Mouse (Mus musculus) CH12.LX (cell line): ENCODE results near the gene Olfr455. TPM values are rescaled to one million over a fixed set of nuclear protein-coding genes. Genes with fewer than 3 reads are reported as not detected.

Experiments
- DNase-seq: peaks from one replicate; pipeline ENCODE4 v3.0.0-alpha.2; 2013; ENCODE audit errors: extremely low read depth
- H3K27ac ChIP-seq: 2 replicates; pipeline ENCODE4 v1.5.1; 2012; ENCODE audit warnings: low read depth, mild to moderate bottlenecking, control low read depth, moderate library complexity; ENCODE audit not compliant: insufficient read depth
- H3K27me3 ChIP-seq: replicated peaks from 2 replicates; pipeline ENCODE3; 2012; ENCODE audit warnings: inconsistent platforms
- H3K36me3 ChIP-seq, 2 experiments: replicated peaks in 1 of 2; 2 replicates each; pipeline versions ENCODE3 to v1.6.1; 2012; ENCODE audit warnings: inconsistent platforms in 1 of 2, low read length in 1 of 2, mild to moderate bottlenecking in 1 of 2, mixed read lengths in 1 of 2, moderate library complexity in 1 of 2; ENCODE audit not compliant: control insufficient read depth in 1 of 2, insufficient read depth in 1 of 2
- H3K4me1 ChIP-seq, 2 experiments: 2 replicates each; pipeline ENCODE4 v1.6.1; 2012; ENCODE audit warnings: inconsistent platforms in 1 of 2, moderate library complexity in 1 of 2; ENCODE audit not compliant: insufficient read depth in 2 of 2, control insufficient read depth in 1 of 2
- H3K4me2 ChIP-seq: 2 replicates; pipeline ENCODE4 v1.6.1; 2012; ENCODE audit warnings: low read depth, mild to moderate bottlenecking, control low read depth; ENCODE audit not compliant: poor library complexity, insufficient read depth, severe bottlenecking
- H3K4me3 ChIP-seq, 3 experiments: fragments of 150-350 bp in 1 of 3; sonication (generic) in 1 of 3; replicated peaks in 1 of 3; 2 replicates each; pipeline versions ENCODE3 to v1.5.1; 2011 to 2012; ENCODE audit warnings: low read depth in 2 of 3, low read length in 2 of 3, mild to moderate bottlenecking in 2 of 3, moderate library complexity in 2 of 3, control low read depth in 1 of 3, improper control_type of control experiment in 1 of 3, inconsistent platforms in 1 of 3, mixed read lengths in 1 of 3; ENCODE audit not compliant: poor library complexity in 1 of 3
- H3K79me2 ChIP-seq: replicated peaks from 2 replicates; pipeline ENCODE4 v1.6.1; 2012; ENCODE audit warnings: mild to moderate bottlenecking, moderate library complexity; ENCODE audit not compliant: control insufficient read depth, poor library complexity, insufficient read depth, severe bottlenecking; ENCODE audit errors: extremely low read depth
- H3K9ac ChIP-seq: 2 replicates; pipeline ENCODE4 v1.6.1; 2012; ENCODE audit warnings: low read depth, mild to moderate bottlenecking, control low read depth, moderate library complexity; ENCODE audit not compliant: insufficient read depth
- H3K9me3 ChIP-seq: replicated peaks from 2 replicates; pipeline ENCODE3; 2012; ENCODE audit warnings: low read length, inconsistent platforms, mixed read lengths
- CHD1 ChIP-seq: IDR thresholded peaks from 2 replicates; pipeline ENCODE4 v1.6.1; 2012; ENCODE audit warnings: low read depth, low read length, improper control_type of control experiment, inconsistent platforms
- CHD2 ChIP-seq: IDR thresholded peaks from 2 replicates; pipeline ENCODE4 v1.6.1; 2011; ENCODE audit warnings: low read length, improper control_type of control experiment
- CTCF ChIP-seq, 2 experiments: IDR thresholded peaks in 1 of 2; conservative IDR thresholded peaks in 1 of 2; 2 replicates each; pipeline ENCODE4 v1.5.1; 2011 to 2012; ENCODE audit warnings: low read depth in 2 of 2, low read length in 2 of 2, improper control_type of control experiment in 1 of 2, inconsistent platforms in 1 of 2, mild to moderate bottlenecking in 1 of 2, moderate library complexity in 1 of 2
- ELF1 ChIP-seq: IDR thresholded peaks from 2 replicates; pipeline ENCODE4 v1.6.1; 2014; ENCODE audit warnings: low read depth, mild to moderate bottlenecking, inconsistent platforms, low read length, improper control_type of control experiment
- EP300 ChIP-seq: IDR thresholded peaks from 2 replicates; pipeline ENCODE4 v1.6.1; 2011; ENCODE audit warnings: low read length, improper control_type of control experiment
- ETS1 ChIP-seq: conservative IDR thresholded peaks from 2 replicates; pipeline ENCODE4 v1.6.1; 2012; ENCODE audit warnings: low read depth, mild to moderate bottlenecking, inconsistent platforms, low read length, improper control_type of control experiment, moderate library complexity
- GABPA ChIP-seq: IDR thresholded peaks from 2 replicates; pipeline ENCODE4 v1.6.1; 2012; ENCODE audit warnings: low read depth, low read length, improper control_type of control experiment, inconsistent platforms; ENCODE audit not compliant: insufficient replicate concordance
- HCFC1 ChIP-seq: IDR thresholded peaks from 2 replicates; pipeline ENCODE4 v1.6.1; 2012; ENCODE audit warnings: low read depth, mild to moderate bottlenecking, inconsistent platforms, low read length, improper control_type of control experiment
- IRF4 ChIP-seq: IDR thresholded peaks from 2 replicates; pipeline ENCODE4 v1.6.1; 2014; ENCODE audit warnings: low read depth, mild to moderate bottlenecking, inconsistent platforms, low read length, improper control_type of control experiment
- MAX ChIP-seq: IDR thresholded peaks from 2 replicates; pipeline ENCODE4 v1.6.1; 2011; ENCODE audit warnings: low read length, improper control_type of control experiment
- MYC ChIP-seq: IDR thresholded peaks from 2 replicates; pipeline ENCODE4 v1.6.1; 2011; ENCODE audit warnings: low read depth, mild to moderate bottlenecking, improper control_type of control experiment, low read length
- NELFE ChIP-seq: IDR thresholded peaks from 2 replicates; pipeline ENCODE4 v1.6.1; 2011; ENCODE audit warnings: low read depth, low read length, improper control_type of control experiment
- NRF1 ChIP-seq: IDR thresholded peaks from 2 replicates; pipeline ENCODE4 v1.6.1; 2014; ENCODE audit warnings: low read depth, mild to moderate bottlenecking, inconsistent platforms, low read length, improper control_type of control experiment, moderate library complexity
- POLR2AphosphoS2 ChIP-seq: IDR thresholded peaks from 2 replicates; pipeline ENCODE4 v1.6.1; 2011; ENCODE audit warnings: low read depth, low read length, improper control_type of control experiment
- RAD21 ChIP-seq: IDR thresholded peaks from 2 replicates; pipeline ENCODE4 v1.6.1; 2011; ENCODE audit warnings: low read depth, mild to moderate bottlenecking, low read length, improper control_type of control experiment, moderate library complexity
- RCOR1 ChIP-seq: conservative IDR thresholded peaks from 2 replicates; pipeline ENCODE4 v1.6.1; 2012; ENCODE audit warnings: low read depth, mild to moderate bottlenecking, inconsistent platforms, low read length, improper control_type of control experiment
- SIN3A ChIP-seq: IDR thresholded peaks from 2 replicates; pipeline ENCODE4 v1.6.1; 2012; ENCODE audit warnings: low read length, improper control_type of control experiment, inconsistent platforms
- TBP ChIP-seq: conservative IDR thresholded peaks from 2 replicates; pipeline ENCODE4 v1.6.1; 2011; ENCODE audit warnings: low read depth, low read length, improper control_type of control experiment
- UBTF ChIP-seq: IDR thresholded peaks from 2 replicates; pipeline ENCODE4 v1.6.1; 2012; ENCODE audit warnings: low read depth, mild to moderate bottlenecking, inconsistent platforms, low read length, improper control_type of control experiment, moderate library complexity
- USF2 ChIP-seq: conservative IDR thresholded peaks from 2 replicates; pipeline ENCODE4 v1.6.1; 2011; ENCODE audit warnings: low read depth, low read length, improper control_type of control experiment
- ZC3H11A ChIP-seq: IDR thresholded peaks from 2 replicates; pipeline ENCODE4 v1.6.1; 2012; ENCODE audit warnings: low read depth, mild to moderate bottlenecking, inconsistent platforms, low read length, improper control_type of control experiment
- ZNF384 ChIP-seq: IDR thresholded peaks from 2 replicates; pipeline ENCODE4 v1.6.1; 2012; ENCODE audit warnings: low read depth, low read length, improper control_type of control experiment, inconsistent platforms
- dilution Hi-C: fragments of 300-500 bp; cut with MboI; formaldehyde crosslinking; loops from 2 replicates; pipeline ENCODE4 v1.14.3; 2020; ENCODE audit warnings: low sequenced_read_pairs; ENCODE audit not compliant: extremely low pct_unique_long_range_greater_than_20kb, extremely low pct_ligation_motif_present
- in situ Hi-C: fragments of 300-500 bp; cut with MboI; formaldehyde crosslinking; loops from 3 replicates; pipeline ENCODE4 v1.14.3; 2019; ENCODE audit warnings: low sequenced_read_pairs, low pct_ligation_motif_present, low pct_unique_long_range_greater_than_20kb, mixed read lengths
- polyA plus RNA-seq: library from polyadenylated mRNA; unstranded; fragments of >175 nt; gene quantifications from 2 replicates; pipeline ENCODE4 v1.2.1, GENCODE M21; 2012; ENCODE audit warnings: low read depth; ENCODE audit not compliant: insufficient read length
- total RNA-seq, 2 experiments: library from RNA; depleted of rRNA; stranded (reverse); fragments of 300-350 nt in 1 of 2; fragments of >200 nt in 1 of 2; gene quantifications; 2 replicates each; pipeline ENCODE4 v1.2.3; 2012 to 2014

Gene Olfr455
- total and polyA plus RNA-seq, 3 experiments: not detected

DNA sequence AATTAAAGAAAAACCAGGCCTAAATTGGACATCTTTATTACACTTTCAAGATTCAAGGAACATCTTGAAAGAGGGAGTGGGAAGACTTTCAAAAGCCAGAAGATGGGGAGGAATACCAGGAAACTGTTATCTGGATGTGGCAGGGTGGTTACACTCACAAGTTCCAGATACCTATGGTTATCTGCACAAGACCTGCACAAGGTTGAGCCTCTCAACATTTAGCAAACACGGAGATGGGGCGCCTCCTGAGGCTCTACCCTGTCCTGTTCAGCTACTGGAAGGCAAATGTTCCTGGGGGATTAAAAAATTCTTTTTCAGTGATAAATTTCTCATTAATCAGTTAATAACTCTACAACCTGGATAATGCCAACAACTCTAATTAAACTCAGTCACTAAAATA is 30.0 kb upstream of the Olfr455 start:
- DNase-seq: no peak

DNA sequence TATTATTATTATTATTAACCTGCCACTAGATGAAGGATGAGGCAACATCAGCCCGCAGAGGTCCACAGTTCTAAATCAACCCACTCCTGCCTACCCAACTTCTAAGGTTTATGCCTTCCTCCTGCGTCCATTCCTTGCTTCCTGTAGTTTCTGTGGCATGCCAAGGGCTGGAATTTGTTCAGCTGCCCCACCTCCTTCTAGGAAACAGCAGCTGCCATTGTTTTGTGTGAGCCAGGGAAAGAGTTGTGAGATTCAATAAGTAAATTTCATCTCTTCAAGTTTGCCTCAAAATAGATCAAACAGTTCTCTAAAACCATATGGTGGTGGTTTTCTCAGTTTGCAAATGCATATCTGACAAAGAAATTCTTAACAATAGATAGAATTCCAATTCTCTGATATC is 20.8 kb upstream of the Olfr455 start:
- TF ChIP-seq RCOR1 (no peak), NRF1 (no peak), POLR2AphosphoS2 (no peak), CHD2 (no peak), UBTF (no peak), CHD1 (no peak), MAX (no peak), HCFC1 (no peak), IRF4 (no peak), ZC3H11A (no peak), USF2 (no peak), EP300 (no peak), ELF1 (no peak), MYC (no peak)
- Histone ChIP-seq H3K9ac (no peak overlapping the region), H3K36me3 (no peaks in the 10 kb centered on the region), H3K4me1 (no peaks in the 10 kb centered on the region), H3K27ac (no peak overlapping the region), H3K9me3 (no peaks in the 10 kb centered on the region), H3K4me2 (no peak overlapping the region), H3K79me2 (no peaks in the 10 kb centered on the region), H3K27me3 (no peaks in the 10 kb centered on the region), H3K4me3 (no peak overlapping the region)
- no peak for DNase-seq
- in situ Hi-C loops: no loop called here
- dilution Hi-C loops: no loop called here

More for the DNA sequence above, 30.0 kb upstream of the Olfr455 start:
- dilution Hi-C loops: no loop called here
- H3K9me3 ChIP-seq: no peaks in the 10 kb centered on the region
- H3K4me2 ChIP-seq: no peak overlapping the region
- no peaks in the 10 kb centered on the region for H3K27me3 ChIP-seq
- no peak overlapping the region for H3K9ac ChIP-seq
- in situ Hi-C loops: loop anchor here (25.0 kb wide), 2 partner anchors 240 to 340 kb away; partner anchors contain the start of genes Gstk1 and Zyx
- H3K4me3 ChIP-seq: no peak overlapping the region
- no peak overlapping the region for H3K27ac ChIP-seq
- TF ChIP-seq MYC: no peak
- TF ChIP-seq RAD21: no peak
- TF ChIP-seq NELFE: no peak
- TF ChIP-seq GABPA: no peak
- no peak for TF ChIP-seq CTCF (conservative IDR thresholded peaks at IDR 0.05 in 1 of 2, IDR thresholded peaks at IDR 0.05 in 1 of 2; ENCODE audit: low read depth in 2 of 2, low read length in 2 of 2)
- TF ChIP-seq CHD2: no peak
- TF ChIP-seq ZC3H11A: no peak
- no peak for TF ChIP-seq EP300
- no peak for TF ChIP-seq SIN3A
- no peak for TF ChIP-seq TBP
- no peak for TF ChIP-seq ELF1
- no peak for TF ChIP-seq HCFC1
- TF ChIP-seq ETS1: no peak
- TF ChIP-seq ZNF384: no peak
- no peak for TF ChIP-seq RCOR1
- H3K79me2 ChIP-seq: no peaks in the 10 kb centered on the region
- no peaks in the 10 kb centered on the region for H3K36me3 ChIP-seq
- H3K4me1 ChIP-seq: 0 out of 4 replicates have a peak, but pooled peaks cover 0 to 2% of the 10 kb centered on the region in 2 experiments
